Mouse (Mus musculus): ENCODE measurements around the gene Plagl1. TPM values are rescaled to one million over a fixed set of nuclear protein-coding genes. Genes with fewer than 3 reads are reported as not detected.

The Plagl1 gene
- total and polyA plus RNA-seq, 2 experiments from 2014 or later: 66.0 to 560 TPM

GRCm38 (mm10) chr10:13151353-13151752 is 91.0 kb downstream of the Plagl1 start:
- TF ChIP-seq EP300 (IDR thresholded peaks at IDR 0.05; ENCODE audit: low read depth) (no peak), CTCF (IDR thresholded peaks at IDR 0.05; ENCODE audit: low read depth) (no peak)
- no peaks in the 10 kb centered on the region for H3K27me3 ChIP-seq (ENCODE audit: control insufficient read depth, insufficient read depth, low read length)
- no peaks in the 10 kb centered on the region for H3K9me3 ChIP-seq (replicated peaks; ENCODE audit: control insufficient read depth, low read length)
- no peaks in the 10 kb centered on the region for H3K4me1 ChIP-seq (ENCODE audit: control insufficient read depth, insufficient read depth)
- no peak overlapping the region for H3K9ac ChIP-seq (replicated peaks; ENCODE audit: low read depth, low read length)
- ATAC-seq (ENCODE audit: insufficient read depth, low read depth) (no peak), DNase-seq (ENCODE audit: low spot score) (no peak)
- H3K4me3 ChIP-seq (ENCODE audit: low read depth, low read length): no peak overlapping the region
- WGBS: 66% methylated on average over 5 of the region's 5 CpGs
- H3K36me3 ChIP-seq (replicated peaks; ENCODE audit: control insufficient read depth, insufficient read depth, low read length): no peaks in the 10 kb centered on the region
- no peak overlapping the region for H3K4me2 ChIP-seq (ENCODE audit: low read depth, low read length)
- H3K27ac ChIP-seq (ENCODE audit: low read depth): no peak overlapping the region

GRCm38 (mm10) chr10:13152811-13153364 is 92.6 kb downstream of the Plagl1 start:
- DNase-seq (ENCODE audit: low spot score): no peak
- Histone ChIP-seq H3K4me1 (ENCODE audit: control insufficient read depth, insufficient read depth) (no peaks in the 10 kb centered on the region), H3K9ac (replicated peaks; ENCODE audit: low read depth, low read length) (no peak overlapping the region), H3K4me3 (ENCODE audit: low read depth, low read length) (no peak overlapping the region), H3K9me3 (replicated peaks; ENCODE audit: control insufficient read depth, low read length) (no peaks in the 10 kb centered on the region), H3K27me3 (ENCODE audit: control insufficient read depth, insufficient read depth, low read length) (no peaks in the 10 kb centered on the region), H3K27ac (ENCODE audit: low read depth) (no peak overlapping the region), H3K4me2 (ENCODE audit: low read depth, low read length) (no peak overlapping the region), H3K36me3 (replicated peaks; ENCODE audit: control insufficient read depth, insufficient read depth, low read length) (no peaks in the 10 kb centered on the region)
- ATAC-seq (ENCODE audit: insufficient read depth, low read depth): no peak
- no peak for TF ChIP-seq EP300 (IDR thresholded peaks at IDR 0.05; ENCODE audit: low read depth)
- no peak for TF ChIP-seq CTCF (IDR thresholded peaks at IDR 0.05; ENCODE audit: low read depth)
- WGBS: 89% methylated on average over 4 of the region's 4 CpGs

GRCm38 (mm10) chr10:13155377-13155776 is 95.1 kb downstream of the Plagl1 start:
- Histone ChIP-seq H3K9me3 (replicated peaks; ENCODE audit: control insufficient read depth, low read length) (no peaks in the 10 kb centered on the region), H3K4me1 (ENCODE audit: control insufficient read depth, insufficient read depth) (no peaks in the 10 kb centered on the region), H3K27ac (ENCODE audit: low read depth) (no peak overlapping the region), H3K27me3 (ENCODE audit: control insufficient read depth, insufficient read depth, low read length) (no peaks in the 10 kb centered on the region), H3K9ac (replicated peaks; ENCODE audit: low read depth, low read length) (no peak overlapping the region), H3K36me3 (replicated peaks; ENCODE audit: control insufficient read depth, insufficient read depth, low read length) (no peaks in the 10 kb centered on the region), H3K4me3 (ENCODE audit: low read depth, low read length) (no peak overlapping the region), H3K4me2 (ENCODE audit: low read depth, low read length) (no peak overlapping the region)
- WGBS: 85% methylated on average over 5 of the region's 5 CpGs
- ATAC-seq (ENCODE audit: insufficient read depth, low read depth) (no peak), DNase-seq (ENCODE audit: low spot score) (no peak)
- TF ChIP-seq EP300 (IDR thresholded peaks at IDR 0.05; ENCODE audit: low read depth): no peak

DNA sequence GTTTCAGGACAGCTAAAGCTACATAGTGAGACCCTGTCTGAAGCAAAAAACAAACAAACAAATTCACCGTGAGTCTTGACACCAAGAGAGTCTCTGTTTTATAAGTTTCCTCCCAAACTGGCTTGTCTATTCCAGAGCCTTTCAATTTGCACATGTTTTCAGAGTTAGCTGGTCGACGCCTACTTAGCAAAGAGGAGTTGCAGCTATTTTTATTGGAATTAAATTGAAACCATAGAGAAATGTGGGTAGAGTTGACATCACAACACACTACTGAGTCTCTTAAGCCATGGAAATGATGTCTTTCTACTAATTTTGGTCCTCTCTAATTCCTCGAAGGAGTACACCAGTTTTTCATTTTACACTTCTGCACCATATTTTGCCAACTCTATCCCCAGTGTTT is 100.6 kb downstream of the Plagl1 start:
- 89% methylated on average over 4 of the region's 4 CpGs for WGBS
- ATAC-seq (ENCODE audit: insufficient read depth, low read depth): no peak
- H3K27me3 ChIP-seq (ENCODE audit: control insufficient read depth, insufficient read depth, low read length): no peaks in the 10 kb centered on the region

GRCm38 (mm10) chr10:13162031-13162430 is 101.7 kb downstream of the Plagl1 start:
- Histone ChIP-seq H3K9ac (replicated peaks; ENCODE audit: low read depth, low read length) (no peak overlapping the region), H3K27me3 (ENCODE audit: control insufficient read depth, insufficient read depth, low read length) (no peaks in the 10 kb centered on the region), H3K9me3 (replicated peaks; ENCODE audit: control insufficient read depth, low read length) (no peaks in the 10 kb centered on the region), H3K4me1 (ENCODE audit: control insufficient read depth, insufficient read depth) (no peaks in the 10 kb centered on the region; the same call in 1 of the 2 replicates), H3K4me2 (ENCODE audit: low read depth, low read length) (no peak overlapping the region), H3K27ac (ENCODE audit: low read depth) (no peak overlapping the region), H3K4me3 (ENCODE audit: low read depth, low read length) (no peak overlapping the region), H3K36me3 (replicated peaks; ENCODE audit: control insufficient read depth, insufficient read depth, low read length) (no peaks in the 10 kb centered on the region)
- no peak for ATAC-seq (ENCODE audit: insufficient read depth, low read depth)
- TF ChIP-seq EP300 (IDR thresholded peaks at IDR 0.05; ENCODE audit: low read depth) (no peak), CTCF (IDR thresholded peaks at IDR 0.05; ENCODE audit: low read depth) (no peak)
- no peak for DNase-seq (ENCODE audit: low spot score)
- 19% methylated on average over 4 of the region's 4 CpGs for WGBS

More for the DNA sequence above, 100.6 kb downstream of the Plagl1 start:
- H3K4me1 ChIP-seq (ENCODE audit: control insufficient read depth, insufficient read depth): no peaks in the 10 kb centered on the region; the same call in 1 of the 2 replicates
- no peak overlapping the region for H3K9ac ChIP-seq (replicated peaks; ENCODE audit: low read depth, low read length)
- H3K27ac ChIP-seq (ENCODE audit: low read depth): no peak overlapping the region
- no peaks in the 10 kb centered on the region for H3K9me3 ChIP-seq (replicated peaks; ENCODE audit: control insufficient read depth, low read length)
- no peaks in the 10 kb centered on the region for H3K36me3 ChIP-seq (replicated peaks; ENCODE audit: control insufficient read depth, insufficient read depth, low read length)
- TF ChIP-seq CTCF (IDR thresholded peaks at IDR 0.05; ENCODE audit: low read depth) (no peak), EP300 (IDR thresholded peaks at IDR 0.05; ENCODE audit: low read depth) (no peak)
- no peak for DNase-seq (ENCODE audit: low spot score)
- no peak overlapping the region for H3K4me3 ChIP-seq (ENCODE audit: low read depth, low read length)
- H3K4me2 ChIP-seq (ENCODE audit: low read depth, low read length): no peak overlapping the region

GRCm38 (mm10) chr10:13168461-13168860 is 108.2 kb downstream of the Plagl1 start:
- no peaks in the 10 kb centered on the region for H3K36me3 ChIP-seq (replicated peaks; ENCODE audit: control insufficient read depth, insufficient read depth, low read length)
- 56% methylated on average over 5 of the region's 5 CpGs for WGBS
- H3K27ac ChIP-seq (ENCODE audit: low read depth): no peak overlapping the region
- ATAC-seq (ENCODE audit: insufficient read depth, low read depth) (no peak), DNase-seq (ENCODE audit: low spot score) (no peak)
- no peak overlapping the region for H3K4me3 ChIP-seq (ENCODE audit: low read depth, low read length)
- H3K9me3 ChIP-seq (replicated peaks; ENCODE audit: control insufficient read depth, low read length): no peaks in the 10 kb centered on the region
- TF ChIP-seq EP300 (IDR thresholded peaks at IDR 0.05; ENCODE audit: low read depth) (no peak), CTCF (IDR thresholded peaks at IDR 0.05; ENCODE audit: low read depth) (no peak)
- no peaks in the 10 kb centered on the region for H3K27me3 ChIP-seq (ENCODE audit: control insufficient read depth, insufficient read depth, low read length)
- H3K9ac ChIP-seq (replicated peaks; ENCODE audit: low read depth, low read length): no peak overlapping the region
- no peak overlapping the region for H3K4me2 ChIP-seq (ENCODE audit: low read depth, low read length)
- no peaks in the 10 kb centered on the region for H3K4me1 ChIP-seq (ENCODE audit: control insufficient read depth, insufficient read depth)

Measured in heart, postnatal 0 days (tissue).